Mouse (Mus musculus) embryonic fibroblast, embryonic 13.5 days (primary cell): ENCODE measurements around the gene Stkld1.

Source experiments
- CTCF ChIP-seq: IDR thresholded peaks from 2 replicates; pipeline ENCODE4 v1.5.1; 2011; ENCODE audit warnings: mild to moderate bottlenecking, control low read depth, low read length, moderate library complexity, borderline replicate concordance; ENCODE audit not compliant: insufficient read depth
- POLR2A ChIP-seq: IDR thresholded peaks from 2 replicates; pipeline ENCODE4 v1.6.1; 2011; ENCODE audit warnings: low read depth, mild to moderate bottlenecking, control low read depth, low read length, moderate library complexity

DNA sequence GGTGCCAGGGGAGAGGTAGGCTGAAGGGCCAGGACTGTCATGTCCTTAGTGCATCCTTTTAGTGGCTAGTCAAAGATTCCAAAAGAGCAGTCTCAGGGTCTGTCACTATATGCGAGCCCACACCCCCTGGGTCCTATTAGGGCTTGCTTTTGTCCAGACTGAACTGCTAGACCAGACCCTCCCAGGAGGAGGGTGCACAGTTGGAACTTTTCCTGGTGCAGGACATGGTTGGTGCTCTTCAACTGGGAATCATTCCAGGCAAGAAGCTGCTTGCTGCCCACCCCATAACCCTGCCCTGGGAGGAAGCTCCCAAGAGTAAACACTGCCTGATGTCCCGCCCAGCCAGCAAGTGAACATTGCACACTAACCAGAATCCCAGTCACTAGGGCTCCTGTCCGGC is 39.3 kb downstream of the Stkld1 start, which contains the start of gene Adamts13:
- TF ChIP-seq CTCF (no peak), POLR2A (no peak)
